Mouse (Mus musculus): ENCODE data around the gene Gm49721.
"Not testable (repeated sequence)": the region's sequence is repeated elsewhere in the genome, so short reads cannot be mapped to it uniquely, and the experiment has no call there.

GRCm38 (mm10) chr17:6962936-6963335, 15.8 kb upstream of the Gm49721 start:
- TF ChIP-seq CTCF (conservative IDR thresholded peaks at IDR 0.05 in 1 of 2, IDR thresholded peaks at IDR 0.05 in 1 of 2; ENCODE audit: low read depth in 2 of 2, low read length in 2 of 2); BHLHE40 (IDR thresholded peaks at IDR 0.05; ENCODE audit: low read depth, low read length); EP300 (IDR thresholded peaks at IDR 0.05; ENCODE audit: low read length); SMC3 (IDR thresholded peaks at IDR 0.05; ENCODE audit: low read depth, low read length): not testable (repeated sequence)

Measured in CH12.LX (cell line).